Mouse (Mus musculus): ENCODE data around the gene Krtap26-1.

DNA sequence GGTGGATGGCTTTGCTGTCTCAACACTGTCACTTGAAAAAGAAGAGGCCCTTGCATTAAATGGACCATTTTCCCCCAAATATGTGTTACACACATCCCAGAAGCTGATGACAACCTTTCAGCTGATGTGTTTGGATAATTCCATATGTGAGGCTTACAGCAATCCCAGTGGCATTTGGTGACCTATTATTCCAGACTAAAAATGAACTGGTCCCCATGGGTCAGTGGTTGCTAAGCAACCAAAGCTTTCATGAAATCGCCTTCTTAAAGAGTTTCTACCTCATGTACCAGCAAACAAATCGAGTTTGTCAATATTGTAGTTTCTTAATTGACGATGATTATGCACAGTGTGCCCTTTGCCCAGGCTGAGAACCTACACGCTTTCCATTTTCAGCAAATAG, 34.9 kb downstream of the Krtap26-1 start:
- TF ChIP-seq CTCF (IDR thresholded peaks at IDR 0.05; ENCODE audit: low read depth, low read length) (no peak), POLR2A (IDR thresholded peaks at IDR 0.05; ENCODE audit: extremely low read depth, insufficient read depth, low read length) (no peak)
